Mouse (Mus musculus) small intestine, adult 2 months (tissue): ENCODE data around the gene Pdzd9. TPM values are rescaled to one million over a fixed set of nuclear protein-coding genes. Genes with fewer than 3 reads are reported as not detected.
"Not testable (repeated sequence)": the region's sequence is repeated elsewhere in the genome, so short reads cannot be mapped to it uniquely, and the experiment has no call there.

Experiments used
- H3K27ac ChIP-seq: fragments of 200-500 bp; 2 replicates; pipeline ENCODE4 v1.5.1; 2012; ENCODE audit warnings: low read depth, low read length, control low read depth, inconsistent platforms; ENCODE audit not compliant: insufficient read depth
- H3K27me3 ChIP-seq: fragments of 200-500 bp; 2 replicates; pipeline ENCODE4 v1.6.1; 2012; ENCODE audit warnings: mild to moderate bottlenecking, moderate library complexity, low read length, inconsistent platforms; ENCODE audit not compliant: control insufficient read depth, insufficient read depth
- H3K36me3 ChIP-seq: fragments of 200-500 bp; 2 replicates; pipeline ENCODE4 v1.6.1; 2012; ENCODE audit warnings: mild to moderate bottlenecking, low read length, control low read depth, inconsistent platforms; ENCODE audit not compliant: control insufficient read depth, insufficient read depth
- H3K4me1 ChIP-seq: fragments of 200-500 bp; 2 replicates; pipeline ENCODE4 v1.6.1; 2012; ENCODE audit warnings: low read length, inconsistent platforms, mixed read lengths; ENCODE audit not compliant: control insufficient read depth, insufficient read depth, insufficient read length
- H3K4me3 ChIP-seq: fragments of 200-500 bp; 2 replicates; pipeline ENCODE4 v1.5.1; 2012; ENCODE audit warnings: low read depth, mild to moderate bottlenecking, control low read depth, inconsistent platforms, low read length, moderate library complexity
- CTCF ChIP-seq: fragments of 200-500 bp; IDR thresholded peaks from 2 replicates; pipeline ENCODE4 v1.5.1; 2012; ENCODE audit warnings: low read depth, mild to moderate bottlenecking, control low read depth, inconsistent platforms, low read length, moderate library complexity, mixed read lengths; ENCODE audit not compliant: insufficient replicate concordance, insufficient read length; ENCODE audit errors: extremely low read depth
- POLR2A ChIP-seq: fragments of 200-500 bp; IDR thresholded peaks from 2 replicates; pipeline ENCODE4 v1.6.1; 2012; ENCODE audit warnings: low read depth, mild to moderate bottlenecking, control low read depth, inconsistent platforms, low read length, moderate library complexity
- WGBS: fragments of 180-500 bp; shearing (Covaris S2); methylation state at CpG from one replicate; pipeline ENCODE4 v1.1.7; 2018; 5-methylcytosine and 5-hydroxymethylcytosine counted together
- polyA plus RNA-seq: library from polyadenylated mRNA; depleted of rRNA; stranded (reverse); fragments of >200 nt; gene quantifications from 2 replicates; pipeline ENCODE4 v1.2.3, GENCODE M21; 2012; rRNA removed

The Pdzd9 gene
- not detected in 2 replicates for polyA plus RNA-seq

- no peaks in the 10 kb centered on the region for H3K4me1 ChIP-seq
- peak; percentile 98 for TF ChIP-seq CTCF
- TF ChIP-seq POLR2A, result no peak
- 20% methylated on average over 14 of the region's 14 CpGs for WGBS
- H3K27ac ChIP-seq, result no peak within 1 kb of the TSS
- H3K36me3 ChIP-seq, result no peaks in the 10 kb centered on the region
- H3K4me3 ChIP-seq, result no peak within 1 kb of the TSS
- H3K27me3 ChIP-seq, result no peaks in the 10 kb centered on the region
Measured at GRCm38 (mm10) chr7:120670153-120670875, at the start of gene Pdzd9. Gene Pdzd9 (minus strand): TSS chr7:120670343.

GRCm38 (mm10) chr7:120717261-120717660 lies 47.1 kb upstream of the Pdzd9 start:
- WGBS, result 59% methylated on average over 2 of the region's 2 CpGs
- no peak for TF ChIP-seq POLR2A
- no peak for TF ChIP-seq CTCF
- no peaks in the 10 kb centered on the region for H3K27me3 ChIP-seq
- no peaks in the 10 kb centered on the region for H3K36me3 ChIP-seq
- no peak overlapping the region for H3K27ac ChIP-seq
- peaks cover 2% of the 10 kb centered on the region; the same call in 1 of the 2 replicates for H3K4me1 ChIP-seq
- H3K4me3 ChIP-seq, result no peak overlapping the region

- H3K27me3 ChIP-seq, H3K4me3 ChIP-seq, H3K4me1 ChIP-seq, H3K36me3 ChIP-seq: not testable (repeated sequence)
- 71% methylated on average over 11 of the region's 11 CpGs for WGBS
- peak overlapping the region; percentile 49 for H3K27ac ChIP-seq
Measured at GRCm38 (mm10) chr7:120713951-120714350, 43.8 kb upstream of the Pdzd9 start.

- Histone ChIP-seq H3K27me3 (no peaks in the 10 kb centered on the region), H3K27ac (no peak overlapping the region), H3K4me1 (0 out of 2 replicates have a peak, but pooled peaks cover 2% of the 10 kb centered on the region), H3K36me3 (no peaks in the 10 kb centered on the region), H3K4me3 (no peak overlapping the region)
- WGBS, result 73% methylated on average over 2 of the region's 2 CpGs
- TF ChIP-seq CTCF, result no peak
- no peak for TF ChIP-seq POLR2A
Measured at GRCm38 (mm10) chr7:120713225-120713624, 43.1 kb upstream of the Pdzd9 start.

- 0 out of 2 replicates have a peak, but pooled peaks cover 2% of the 10 kb centered on the region for H3K4me1 ChIP-seq
- no peak overlapping the region for H3K27ac ChIP-seq
- H3K4me3 ChIP-seq, result no peak overlapping the region
- TF ChIP-seq CTCF (no peak), POLR2A (no peak)
- no peaks in the 10 kb centered on the region for H3K27me3 ChIP-seq
- 92% methylated on average over 2 of the region's 2 CpGs for WGBS
- H3K36me3 ChIP-seq, result no peaks in the 10 kb centered on the region
Measured at GRCm38 (mm10) chr7:120712071-120712470, 41.9 kb upstream of the Pdzd9 start.

GRCm38 (mm10) chr7:120703888-120704287 lies 33.7 kb upstream of the Pdzd9 start:
- Histone ChIP-seq H3K27ac (no peak overlapping the region), H3K27me3 (no peaks in the 10 kb centered on the region), H3K4me3 (no peak overlapping the region), H3K36me3 (no peaks in the 10 kb centered on the region), H3K4me1 (no peaks in the 10 kb centered on the region)
- no peak for TF ChIP-seq CTCF
- TF ChIP-seq POLR2A, result no peak
- 65% methylated on average over 3 of the region's 3 CpGs for WGBS

- no peaks in the 10 kb centered on the region for H3K36me3 ChIP-seq
Measured at GRCm38 (mm10) chr7:120699586-120699985, 29.4 kb upstream of the Pdzd9 start.

More at GRCm38 (mm10) chr7:120699586-120699985, 29.4 kb upstream of the Pdzd9 start:
- H3K4me3 ChIP-seq, result no peak overlapping the region
- no peak overlapping the region for H3K27ac ChIP-seq
- H3K4me1 ChIP-seq, result no peaks in the 10 kb centered on the region
- 79% methylated on average over 6 of the region's 6 CpGs for WGBS
- no peaks in the 10 kb centered on the region for H3K27me3 ChIP-seq
- TF ChIP-seq CTCF (no peak), POLR2A (no peak)
